Mouse (Mus musculus): ENCODE data around the gene 1600002K03Rik. TPM values are rescaled to one million over a fixed set of nuclear protein-coding genes. Genes with fewer than 3 reads are reported as not detected.
A peak's percentile ranks its signal among the peaks of the same experiment; 100 is the strongest.
"Not testable (repeated sequence)": the region's sequence is repeated elsewhere in the genome, so short reads cannot be mapped to it uniquely, and the experiment has no call there.

The 1600002K03Rik gene
- polyA plus RNA-seq, 1 experiment from 2014 or later = 23.6 TPM

DNA sequence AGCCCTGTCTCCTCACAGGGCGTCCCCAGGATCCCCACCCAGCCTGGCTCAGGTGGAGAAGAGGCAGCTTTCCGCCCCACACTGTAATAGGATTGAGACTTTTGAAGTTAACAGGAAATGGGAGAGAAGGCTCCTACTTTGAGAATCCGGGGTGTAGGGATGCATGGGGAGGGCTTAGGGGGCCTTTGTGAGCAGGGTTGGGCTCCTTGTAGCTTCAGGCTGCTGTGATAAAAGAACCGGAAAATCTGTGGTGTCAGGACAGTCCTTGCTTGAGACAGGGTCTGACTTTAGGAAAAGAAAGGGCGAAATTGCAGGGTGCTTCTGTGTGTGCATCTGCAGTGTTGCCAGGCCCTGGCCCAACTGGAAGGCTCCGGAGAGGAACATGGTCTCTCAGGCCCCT is 27.7 kb downstream of the 1600002K03Rik start:
- no peak for ATAC-seq
- H3K27ac ChIP-seq (ENCODE audit: low read length) = no peak overlapping the region
- H3K27me3 ChIP-seq (replicated peaks; ENCODE audit: control insufficient read depth, insufficient read depth, low read length) = no peaks in the 10 kb centered on the region
- no peaks in the 10 kb centered on the region for H3K9me3 ChIP-seq (ENCODE audit: control insufficient read depth, low read length)
- no peaks in the 10 kb centered on the region for H3K36me3 ChIP-seq (ENCODE audit: control insufficient read depth, insufficient read depth, low read length)
- H3K4me2 ChIP-seq (ENCODE audit: low read depth, low read length) = no peak overlapping the region
- no peak overlapping the region for H3K4me3 ChIP-seq (ENCODE audit: low read length)
- WGBS = 82% methylated on average over 6 of the region's 6 CpGs
- no peaks in the 10 kb centered on the region for H3K4me1 ChIP-seq (ENCODE audit: control insufficient read depth, insufficient read depth, low read length)
- no peak overlapping the region for H3K9ac ChIP-seq (ENCODE audit: low read depth, low read length)

DNA sequence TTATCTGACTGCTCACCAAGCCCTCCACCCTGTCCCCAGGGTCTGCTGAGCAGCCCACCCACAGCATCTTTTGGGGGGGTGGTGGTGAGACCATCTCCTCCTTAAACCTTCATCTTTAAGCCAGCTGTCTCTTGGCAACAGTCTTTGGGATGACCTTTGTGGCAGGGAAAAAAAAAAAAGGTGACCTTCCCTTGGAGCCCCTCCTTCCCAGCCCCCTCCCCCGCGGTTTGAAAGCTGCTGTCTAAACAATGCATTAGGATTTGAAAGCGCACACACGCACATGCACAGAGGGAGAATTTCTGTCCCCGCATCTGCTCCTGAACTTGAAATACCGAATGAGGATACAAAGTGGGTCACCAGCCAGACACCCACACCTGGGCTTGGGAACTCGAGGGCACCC is 31.3 kb downstream of the 1600002K03Rik start:
- Histone ChIP-seq H3K4me3 (ENCODE audit: low read length) (no peak overlapping the region), H3K27me3 (replicated peaks; ENCODE audit: control insufficient read depth, insufficient read depth, low read length) (no peaks in the 10 kb centered on the region), H3K4me1 (ENCODE audit: control insufficient read depth, insufficient read depth, low read length) (no peaks in the 10 kb centered on the region; the same call in 1 of the 2 replicates), H3K9ac (ENCODE audit: low read depth, low read length) (no peak overlapping the region), H3K4me2 (ENCODE audit: low read depth, low read length) (no peak overlapping the region), H3K36me3 (ENCODE audit: control insufficient read depth, insufficient read depth, low read length) (no peaks in the 10 kb centered on the region), H3K9me3 (ENCODE audit: control insufficient read depth, low read length) (no peaks in the 10 kb centered on the region), H3K27ac (ENCODE audit: low read length) (no peak overlapping the region)
- no peak for ATAC-seq
- 26% methylated on average over 7 of the region's 7 CpGs for WGBS

DNA sequence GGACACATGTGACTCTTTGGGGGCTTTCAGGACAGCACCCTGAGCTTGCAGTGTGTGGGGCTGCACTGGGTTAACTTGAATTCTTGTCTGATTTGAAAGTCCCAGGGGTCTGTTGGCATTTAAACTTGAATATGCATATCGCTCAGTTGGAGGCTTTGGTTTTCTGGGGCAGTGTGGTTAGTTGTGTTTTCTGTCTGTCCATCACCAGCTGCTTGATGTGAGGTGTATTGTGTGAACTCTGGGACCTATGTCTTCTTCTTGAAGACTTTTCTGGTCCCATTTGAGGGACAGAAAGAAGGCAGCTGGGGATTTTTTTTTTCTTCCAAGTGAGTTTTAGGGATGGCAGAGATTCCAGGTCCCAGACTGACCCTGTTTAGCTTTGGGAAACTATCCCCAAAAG is 34.5 kb downstream of the 1600002K03Rik start:
- no peaks in the 10 kb centered on the region; the same call in 1 of the 2 replicates for H3K4me1 ChIP-seq (ENCODE audit: control insufficient read depth, insufficient read depth, low read length)
- no peaks in the 10 kb centered on the region for H3K36me3 ChIP-seq (ENCODE audit: control insufficient read depth, insufficient read depth, low read length)
- H3K4me2 ChIP-seq (ENCODE audit: low read depth, low read length) = no peak overlapping the region
- H3K9me3 ChIP-seq (ENCODE audit: control insufficient read depth, low read length) = no peaks in the 10 kb centered on the region
- 64% methylated on average over 1 of the region's 1 CpGs for WGBS
- no peak for ATAC-seq
- H3K27me3 ChIP-seq (replicated peaks; ENCODE audit: control insufficient read depth, insufficient read depth, low read length) = no peaks in the 10 kb centered on the region
- H3K9ac ChIP-seq (ENCODE audit: low read depth, low read length) = no peak overlapping the region
- H3K4me3 ChIP-seq (ENCODE audit: low read length) = no peak overlapping the region
- H3K27ac ChIP-seq (ENCODE audit: low read length) = no peak overlapping the region

DNA sequence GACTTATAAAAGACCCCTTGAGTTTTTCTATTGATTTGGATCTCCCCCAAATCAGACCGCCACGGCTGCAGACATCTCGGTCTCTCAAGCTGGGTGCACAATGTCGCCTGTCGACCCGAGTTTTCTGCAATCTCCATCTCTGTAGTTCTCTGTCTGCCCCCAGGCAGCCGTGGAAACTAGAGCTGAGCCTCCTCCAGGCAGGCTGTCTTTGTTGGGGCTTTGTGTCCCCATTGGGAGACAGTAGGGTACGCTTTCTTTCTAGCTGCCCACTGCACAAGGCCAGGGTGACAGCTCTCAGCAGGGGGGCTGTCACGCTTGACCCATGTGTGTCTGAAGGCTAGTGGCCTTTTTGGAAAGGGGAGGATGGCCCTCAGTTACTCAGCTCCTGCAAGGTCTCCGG is 34.9 kb downstream of the 1600002K03Rik start:
- Histone ChIP-seq H3K4me2 (ENCODE audit: low read depth, low read length) (no peak overlapping the region), H3K9ac (ENCODE audit: low read depth, low read length) (no peak overlapping the region), H3K36me3 (ENCODE audit: control insufficient read depth, insufficient read depth, low read length) (no peaks in the 10 kb centered on the region), H3K9me3 (ENCODE audit: control insufficient read depth, low read length) (no peaks in the 10 kb centered on the region), H3K4me1 (ENCODE audit: control insufficient read depth, insufficient read depth, low read length) (no peaks in the 10 kb centered on the region; the same call in 1 of the 2 replicates), H3K27me3 (replicated peaks; ENCODE audit: control insufficient read depth, insufficient read depth, low read length) (no peaks in the 10 kb centered on the region), H3K4me3 (ENCODE audit: low read length) (no peak overlapping the region), H3K27ac (ENCODE audit: low read length) (no peak overlapping the region)
- no peak for ATAC-seq
- 77% methylated on average over 10 of the region's 10 CpGs for WGBS

DNA sequence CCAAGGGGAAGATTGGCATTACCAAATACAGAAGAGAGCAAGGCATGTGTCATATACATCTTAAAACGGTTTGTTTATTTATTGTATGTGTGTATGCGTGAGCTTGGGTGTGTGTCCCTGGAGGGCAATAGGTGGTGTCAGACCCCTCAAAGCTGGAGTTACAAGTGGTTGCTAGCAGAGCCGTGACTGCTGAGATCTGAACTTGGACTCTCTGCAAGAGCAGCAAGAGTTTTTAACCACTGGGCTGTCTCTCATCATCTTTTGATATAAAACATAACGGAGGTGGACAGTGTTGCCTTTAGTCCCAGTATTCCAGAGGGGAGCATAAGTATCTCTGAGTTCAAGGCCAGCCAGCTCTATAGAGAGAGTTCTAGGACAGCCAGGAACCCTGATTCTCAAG is 35.5 kb downstream of the 1600002K03Rik start:
- Histone ChIP-seq H3K4me3 (ENCODE audit: low read length) (no peak overlapping the region), H3K9me3 (ENCODE audit: control insufficient read depth, low read length) (no peaks in the 10 kb centered on the region), H3K27me3 (replicated peaks; ENCODE audit: control insufficient read depth, insufficient read depth, low read length) (no peaks in the 10 kb centered on the region), H3K4me1 (ENCODE audit: control insufficient read depth, insufficient read depth, low read length) (no peaks in the 10 kb centered on the region; the same call in 1 of the 2 replicates), H3K9ac (ENCODE audit: low read depth, low read length) (no peak overlapping the region), H3K4me2 (ENCODE audit: low read depth, low read length) (no peak overlapping the region), H3K27ac (ENCODE audit: low read length) (no peak overlapping the region), H3K36me3 (ENCODE audit: control insufficient read depth, insufficient read depth, low read length) (no peaks in the 10 kb centered on the region)
- ATAC-seq = no peak
- 76% methylated on average over 4 of the region's 4 CpGs for WGBS

DNA sequence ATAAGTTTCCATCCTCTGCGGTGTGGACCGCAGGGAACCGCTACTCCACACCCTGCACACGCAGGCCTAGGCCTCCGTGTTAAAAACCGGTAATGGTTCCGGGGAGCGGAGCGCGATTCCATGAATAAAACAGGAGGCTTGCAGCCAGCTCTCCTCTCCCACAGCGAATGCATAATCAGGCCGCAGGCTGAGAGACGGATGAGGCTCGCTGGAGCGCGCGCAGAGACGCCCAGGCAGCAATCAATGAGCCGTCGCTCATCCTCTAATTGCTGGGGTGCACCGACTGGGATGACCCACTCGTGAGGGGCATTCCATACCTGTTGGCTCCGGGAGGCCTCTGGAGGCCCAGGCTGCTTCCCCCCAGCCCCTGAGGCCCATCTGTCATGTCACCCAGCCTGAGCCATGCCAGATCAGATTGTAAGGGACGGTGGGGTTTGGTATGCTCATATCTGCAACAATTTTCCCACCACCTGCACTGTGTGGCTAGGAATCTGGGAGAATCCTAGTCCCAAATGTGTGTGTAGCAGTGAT is 36.2 kb downstream of the 1600002K03Rik start:
- Histone ChIP-seq H3K4me3 (ENCODE audit: low read length) (no peak overlapping the region), H3K9ac (ENCODE audit: low read depth, low read length) (peak overlapping the region; percentile 43), H3K4me2 (ENCODE audit: low read depth, low read length) (no peak overlapping the region), H3K27ac (ENCODE audit: low read length) (no peak overlapping the region), H3K4me1 (ENCODE audit: control insufficient read depth, insufficient read depth, low read length) (no peaks in the 10 kb centered on the region; the same call in 1 of the 2 replicates), H3K27me3 (replicated peaks; ENCODE audit: control insufficient read depth, insufficient read depth, low read length) (no peaks in the 10 kb centered on the region), H3K36me3 (ENCODE audit: control insufficient read depth, insufficient read depth, low read length) (no peaks in the 10 kb centered on the region), H3K9me3 (ENCODE audit: control insufficient read depth, low read length) (no peaks in the 10 kb centered on the region)
- ATAC-seq = no peak
- WGBS = 22% methylated on average over 24 of the region's 24 CpGs

- 79% methylated on average over 7 of the region's 7 CpGs for WGBS
Measured at GRCm38 (mm10) chr10:80211547-80212103, 38.9 kb downstream of the 1600002K03Rik start.

DNA sequence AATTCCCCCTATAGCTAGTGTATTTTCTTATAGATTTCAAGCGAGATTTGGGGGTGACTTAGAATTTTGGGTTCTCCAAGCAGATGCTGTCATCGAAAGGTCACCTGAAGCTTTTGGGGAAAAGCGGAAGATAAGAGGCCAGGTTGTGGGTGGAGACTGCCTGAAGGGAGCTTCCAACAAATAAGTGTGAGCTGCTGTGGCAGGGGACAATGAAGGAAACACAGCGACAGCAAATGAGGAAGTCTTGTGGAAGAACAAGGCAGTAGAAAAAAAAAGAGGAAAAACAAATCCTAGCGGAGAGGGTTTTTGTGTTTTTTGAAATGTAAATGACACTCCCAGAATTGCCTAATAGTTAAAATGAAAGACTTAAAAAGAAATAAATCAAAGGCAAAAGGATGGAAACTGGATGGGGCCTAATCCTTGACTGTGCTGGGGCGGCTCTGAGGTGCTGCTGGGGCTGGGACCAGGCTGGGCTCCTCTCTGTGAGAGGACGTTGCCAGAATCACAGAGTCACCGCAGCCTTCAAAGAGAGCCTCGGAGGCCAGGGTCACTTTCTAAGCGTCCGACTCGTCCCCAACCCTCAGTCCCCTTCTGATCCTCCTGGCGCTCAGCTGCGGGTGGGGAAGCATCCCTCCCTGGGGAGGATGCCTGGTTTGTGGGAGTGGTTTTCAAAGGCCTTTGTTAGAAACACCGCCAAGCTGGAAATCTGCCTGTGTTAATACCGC is 42.5 kb downstream of the 1600002K03Rik start:
- no peaks in the 10 kb centered on the region for H3K9me3 ChIP-seq (ENCODE audit: control insufficient read depth, low read length)
- no peak overlapping the region for H3K4me2 ChIP-seq (ENCODE audit: low read depth, low read length)
- no peak overlapping the region for H3K4me3 ChIP-seq (ENCODE audit: low read length)
- WGBS = 35% methylated on average over 16 of the region's 16 CpGs
- no peaks in the 10 kb centered on the region for H3K27me3 ChIP-seq (replicated peaks; ENCODE audit: control insufficient read depth, insufficient read depth, low read length)
- no peak for ATAC-seq
- no peaks in the 10 kb centered on the region for H3K4me1 ChIP-seq (ENCODE audit: control insufficient read depth, insufficient read depth, low read length)
- no peak overlapping the region for H3K9ac ChIP-seq (ENCODE audit: low read depth, low read length)
- H3K27ac ChIP-seq (ENCODE audit: low read length) = no peak overlapping the region
- H3K36me3 ChIP-seq (ENCODE audit: control insufficient read depth, insufficient read depth, low read length) = no peaks in the 10 kb centered on the region

More at GRCm38 (mm10) chr10:80211547-80212103, 38.9 kb downstream of the 1600002K03Rik start:
- not testable (repeated sequence) for H3K36me3 ChIP-seq (ENCODE audit: control insufficient read depth, insufficient read depth, low read length); H3K27ac ChIP-seq (ENCODE audit: low read length); ATAC-seq; H3K9me3 ChIP-seq (ENCODE audit: control insufficient read depth, low read length); H3K4me1 ChIP-seq (ENCODE audit: control insufficient read depth, insufficient read depth, low read length); H3K4me3 ChIP-seq (ENCODE audit: low read length); H3K4me2 ChIP-seq (ENCODE audit: low read depth, low read length); H3K27me3 ChIP-seq (replicated peaks; ENCODE audit: control insufficient read depth, insufficient read depth, low read length); H3K9ac ChIP-seq (ENCODE audit: low read depth, low read length)

- Histone ChIP-seq H3K9me3 (ENCODE audit: control insufficient read depth, low read length) (no peaks in the 10 kb centered on the region), H3K4me1 (ENCODE audit: control insufficient read depth, insufficient read depth, low read length) (peaks cover 2% of the 10 kb centered on the region; the same call in 1 of the 2 replicates), H3K9ac (ENCODE audit: low read depth, low read length) (no peak overlapping the region), H3K27me3 (replicated peaks; ENCODE audit: control insufficient read depth, insufficient read depth, low read length) (no peaks in the 10 kb centered on the region), H3K36me3 (ENCODE audit: control insufficient read depth, insufficient read depth, low read length) (no peaks in the 10 kb centered on the region), H3K4me2 (ENCODE audit: low read depth, low read length) (no peak overlapping the region), H3K4me3 (ENCODE audit: low read length) (no peak overlapping the region), H3K27ac (ENCODE audit: low read length) (no peak overlapping the region)
- ATAC-seq = no peak
- WGBS = 52% methylated on average over 7 of the region's 9 CpGs
Measured at GRCm38 (mm10) chr10:80220676-80221075, 47.9 kb downstream of the 1600002K03Rik start.
